In the genomic region with DNA sequence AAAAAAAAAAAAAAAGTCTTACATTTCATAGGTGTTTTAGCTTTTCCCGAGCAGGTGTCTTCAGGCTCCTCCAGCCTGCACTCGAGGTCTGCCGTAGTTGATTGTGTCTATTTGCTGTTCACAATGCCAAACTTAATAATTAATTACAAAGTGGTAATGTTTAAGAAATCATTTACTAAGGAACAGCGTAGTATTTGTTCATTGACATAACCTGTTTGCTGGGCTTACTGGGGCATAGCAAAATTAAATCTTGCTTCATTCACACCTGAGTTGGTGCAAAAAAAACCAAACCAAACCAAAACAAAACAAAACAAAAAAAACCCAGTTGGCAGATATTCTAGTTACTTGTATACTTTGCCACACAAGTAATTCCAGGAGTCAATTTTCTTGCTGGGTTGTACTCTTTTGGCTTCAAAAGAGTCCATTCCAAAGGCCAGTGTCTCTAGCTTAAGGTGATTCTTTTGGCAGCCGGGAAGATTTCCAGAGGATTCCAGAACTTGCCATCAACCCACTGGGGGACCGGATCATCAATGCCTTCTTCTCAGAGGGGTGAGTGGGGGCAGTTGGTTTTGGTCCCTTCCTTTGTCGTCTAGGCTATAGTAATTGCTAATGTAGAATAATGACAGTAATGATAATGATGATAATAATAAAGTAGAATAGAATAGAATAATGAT, we compare ENCODE assay signal across 25 mouse cellular contexts. TPM values are rescaled to one million over a fixed set of nuclear protein-coding genes. Genes with fewer than 3 reads are reported as not detected.
DNase-seq lines count a peak whose midpoint lies in the region; ATAC-seq and TF ChIP-seq lines count a peak whose summit lies in the region.
"Had no signal": no experiment of that assay in that cellular context is flagged by ENCODE, and none has a peak within 500 bp of the region (broad histone marks: within the 10 kb centered on the region; RNA-seq: fewer than 3 reads in every experiment).

No protein-coding gene starts in this region.

- H3K9ac ChIP-seq in liver, adult 2 months (ENCODE audit: low read depth, low read length): no peak overlapping the region
- H3K9ac ChIP-seq in liver, embryonic 11.5 days (ENCODE audit: low read depth, low read length): no peak overlapping the region
- H3K9ac ChIP-seq in stomach, postnatal 0 days (ENCODE audit: low read length): no peak overlapping the region
- no peak overlapping the region for H3K9ac ChIP-seq in heart, adult 2 months (ENCODE audit: low read depth, low read length)
- H3K9ac ChIP-seq: embryonic facial prominence, embryonic 13.5 days; liver, embryonic 14.5 days had no signal

- WGBS in liver, adult 2 months: 26% methylated on average over 7 of the region's 7 CpGs
- WGBS in liver, embryonic 11.5 days: 87% methylated on average over 7 of the region's 7 CpGs
- 72% methylated on average over 7 of the region's 7 CpGs for WGBS in stomach, postnatal 0 days
- 92% methylated on average over 7 of the region's 7 CpGs for WGBS in heart, adult 2 months

- TF ChIP-seq POLR2A in liver, adult 2 months (IDR thresholded peaks at IDR 0.05; ENCODE audit: extremely low read depth, insufficient read depth, low read length): no peak
- TF ChIP-seq POLR2A in heart, adult 2 months (IDR thresholded peaks at IDR 0.05; ENCODE audit: insufficient read depth, low read depth, low read length): no peak

- TF ChIP-seq EP300 in stomach, postnatal 0 days (optimal IDR thresholded peaks at IDR 0.05): no peak
- no peak for TF ChIP-seq EP300 in heart, adult 2 months (IDR thresholded peaks at IDR 0.05; ENCODE audit: insufficient read depth, low read depth, low read length)

- H3K4me3 ChIP-seq in liver, adult 2 months (ENCODE audit: insufficient read depth, low read depth, low read length): no peak overlapping the region
- no peak overlapping the region for H3K4me3 ChIP-seq in liver, embryonic 11.5 days (ENCODE audit: low read depth, low read length)
- no peak overlapping the region for H3K4me3 ChIP-seq in stomach, postnatal 0 days (ENCODE audit: low read depth, low read length)
- H3K4me3 ChIP-seq in heart, adult 2 months: no peak overlapping the region
- H3K4me3 ChIP-seq: embryonic facial prominence, embryonic 13.5 days; limb, embryonic 10.5 days; megakaryocyte, embryonic 14.5 days had no signal

- H3K4me1 ChIP-seq in liver, adult 2 months (ENCODE audit: control insufficient read depth, insufficient read depth, low read length): peaks cover 34% of the 10 kb centered on the region
- H3K4me1 ChIP-seq in liver, embryonic 11.5 days (replicated peaks; ENCODE audit: control insufficient read depth, insufficient read depth, low read length): no peaks in the 10 kb centered on the region
- no peaks in the 10 kb centered on the region for H3K4me1 ChIP-seq in stomach, postnatal 0 days (replicated peaks; ENCODE audit: control insufficient read depth, insufficient read depth)
- no peaks in the 10 kb centered on the region for H3K4me1 ChIP-seq in heart, adult 2 months (ENCODE audit: control insufficient read depth, insufficient read depth, low read length)
- H3K4me1 ChIP-seq: embryonic facial prominence, embryonic 13.5 days; limb, embryonic 10.5 days had no signal

- no peak for ATAC-seq in liver, embryonic 11.5 days (replicated peaks; ENCODE audit: low FRiP score)
- ATAC-seq in stomach, postnatal 0 days (ENCODE audit: low FRiP score, low TSS enrichment): peak; percentile 60; the same call in 1 of the 2 replicates
- ATAC-seq: forebrain, embryonic 16.5 days; inflammation-experienced regulatory T-cells, adult 6 months had no signal

- intact Hi-C loops in heart, adult 2 months (cut with DNase I): no loop called here

- no peak for TF ChIP-seq CTCF in liver, adult 2 months (IDR thresholded peaks at IDR 0.05; ENCODE audit: low read depth, low read length)
- TF ChIP-seq CTCF in stomach, postnatal 0 days (IDR thresholded peaks at IDR 0.05; ENCODE audit: low read depth): no peak
- no peak for TF ChIP-seq CTCF in heart, adult 2 months (IDR thresholded peaks at IDR 0.05)

- peaks cover 49% of the 10 kb centered on the region for H3K36me3 ChIP-seq in liver, adult 2 months (ENCODE audit: control insufficient read depth, insufficient read depth, low read length)
- no peaks in the 10 kb centered on the region for H3K36me3 ChIP-seq in liver, embryonic 11.5 days (ENCODE audit: control insufficient read depth, insufficient read depth, low read length)
- H3K36me3 ChIP-seq in stomach, postnatal 0 days (ENCODE audit: control insufficient read depth, insufficient read depth, low read length): no peaks in the 10 kb centered on the region
- H3K36me3 ChIP-seq in heart, adult 2 months (ENCODE audit: control insufficient read depth, insufficient read depth, low read length): no peaks in the 10 kb centered on the region

- no peak overlapping the region for H3K4me2 ChIP-seq in liver, embryonic 11.5 days
- no peak overlapping the region for H3K4me2 ChIP-seq in stomach, postnatal 0 days (replicated peaks; ENCODE audit: low read depth)
- H3K4me2 ChIP-seq: embryonic facial prominence, embryonic 13.5 days; heart, embryonic 11.5 days had no signal

- peak; percentile 97 for DNase-seq in liver, adult 2 months (ENCODE audit: extremely low read depth, low read depth, low spot score)
- no peak for DNase-seq in liver, embryonic 11.5 days (ENCODE audit: low spot score)
- DNase-seq in kidney, adult 18-20 months: peak; percentile 63
- peak; percentile 18 for DNase-seq in kidney, postnatal 10 days
- DNase-seq in stomach, postnatal 0 days (ENCODE audit: low spot score): peak; percentile 25
- no peak for DNase-seq in heart, adult 2 months
- DNase-seq in adrenal gland, postnatal 14 days: no peak
- no peak for DNase-seq in frontal cortex, adult 2 months (ENCODE audit: extremely low spot score in 1 of 2, low spot score in 1 of 2)
- DNase-seq: adrenal gland, postnatal 36 days; cerebellum, adult 11-12 months; cerebellum, postnatal 14 days; gastrocnemius, postnatal 36 days; heart, postnatal 10 days; lung, postnatal 14 days; midbrain, embryonic 14.5 days; right cerebral cortex, postnatal 14 days; thymus, postnatal 14 days had no signal

- H3K27ac ChIP-seq in liver, adult 2 months (replicated peaks; ENCODE audit: insufficient read depth, low read depth, low read length): peak overlapping the region; percentile 65; the same call in 1 of the 2 replicates
- H3K27ac ChIP-seq in liver, embryonic 11.5 days (ENCODE audit: low read depth, low read length): no peak overlapping the region
- H3K27ac ChIP-seq in stomach, postnatal 0 days (replicated peaks): no peak overlapping the region
- no peak overlapping the region for H3K27ac ChIP-seq in heart, adult 2 months
- H3K27ac ChIP-seq: embryonic facial prominence, embryonic 13.5 days; limb, embryonic 10.5 days; liver, embryonic 14.5 days had no signal

- H3K9me3 ChIP-seq in liver, embryonic 11.5 days (ENCODE audit: control insufficient read depth, low read length): no peaks in the 10 kb centered on the region
- no peaks in the 10 kb centered on the region for H3K9me3 ChIP-seq in stomach, postnatal 0 days (ENCODE audit: control insufficient read depth, low read length)
- H3K9me3 ChIP-seq: embryonic facial prominence, embryonic 13.5 days; G1E; limb, embryonic 10.5 days; megakaryocyte, embryonic 14.5 days had no signal

- peaks cover 9% of the 10 kb centered on the region; the same call in 1 of the 2 replicates for H3K79me2 ChIP-seq in liver, adult 2 months (ENCODE audit: control insufficient read depth, insufficient read depth, low read length)
- H3K79me2 ChIP-seq in heart, adult 2 months (replicated peaks; ENCODE audit: control insufficient read depth, insufficient read depth, low read length): no peaks in the 10 kb centered on the region

- H3K27me3 ChIP-seq in liver, adult 2 months (ENCODE audit: control insufficient read depth, insufficient read depth, low read length): no peaks in the 10 kb centered on the region
- no peaks in the 10 kb centered on the region for H3K27me3 ChIP-seq in liver, embryonic 11.5 days (replicated peaks; ENCODE audit: control insufficient read depth, insufficient read depth, low read length)
- H3K27me3 ChIP-seq in stomach, postnatal 0 days (ENCODE audit: control insufficient read depth, insufficient read depth, low read length): no peaks in the 10 kb centered on the region
- no peaks in the 10 kb centered on the region for H3K27me3 ChIP-seq in heart, adult 2 months (ENCODE audit: control insufficient read depth, insufficient read depth, low read length)
- H3K27me3 ChIP-seq: embryonic facial prominence, embryonic 13.5 days; megakaryocyte, embryonic 14.5 days had no signal

RNA-seq across cellular contexts. Expression of a gene that starts 18.8 kb away (rescaled TPM):
- total RNA-seq in liver, adult 2 months (2014; rRNA removed): 165 and 178 TPM in 2 replicates
- polyA plus RNA-seq in liver, adult 2 months (2012; rRNA removed): 176 and 216 TPM in 2 replicates
- polyA plus RNA-seq in liver, embryonic 11.5 days (2014; fragmentation: Nextera tagmentation; extraction: Ambion mirVana): 40.1 and 42.2 TPM in 2 replicates
- polyA plus RNA-seq in stomach, postnatal 0 days (2015; fragmentation: Nextera tagmentation; extraction: Ambion mirVana): 127 and 134 TPM in 2 replicates
- 10 to 100 TPM; 76.6 to 97.3 TPM for total RNA-seq in heart, adult 2 months (2021)
- polyA plus RNA-seq in heart, adult 2 months (2012; rRNA removed): 71.0 and 145 TPM in 2 replicates
- total RNA-seq in adrenal gland, postnatal 14 days (2021): 237 and 265 TPM in 2 replicates
- 113 and 117 TPM in 2 replicates for polyA plus RNA-seq in frontal cortex, adult 2 months (2012; rRNA removed)

RNA-seq across cellular contexts. Expression of a gene that starts 18.9 kb away (rescaled TPM):
- 0.83 and 0.87 TPM in 2 replicates for total RNA-seq in liver, adult 2 months (2014; rRNA removed)
- polyA plus RNA-seq in liver, adult 2 months (2012; rRNA removed): 0.66 and 0.87 TPM in 2 replicates
- polyA plus RNA-seq in liver, embryonic 11.5 days (2014; fragmentation: Nextera tagmentation; extraction: Ambion mirVana): 0.25 and 0.29 TPM in 2 replicates
- polyA plus RNA-seq in stomach, postnatal 0 days (2015; fragmentation: Nextera tagmentation; extraction: Ambion mirVana): 0.16 and 0.35 TPM in 2 replicates
- total RNA-seq in heart, adult 2 months (2021): under 1 TPM; 0.18 to 0.23 TPM
- 0.21 and 0.26 TPM in 2 replicates for polyA plus RNA-seq in heart, adult 2 months (2012; rRNA removed)
- total RNA-seq in adrenal gland, postnatal 14 days (2021): 0.98 and 1.4 TPM in 2 replicates
- 0.82 and 1.2 TPM in 2 replicates for polyA plus RNA-seq in frontal cortex, adult 2 months (2012; rRNA removed)

RNA-seq across cellular contexts. Expression of a gene that starts 51.8 kb away (rescaled TPM):
- total RNA-seq in liver, adult 2 months (2014; rRNA removed): 0.46 and 1.4 TPM in 2 replicates
- polyA plus RNA-seq in liver, adult 2 months (2012; rRNA removed): 0.06 and 0.07 TPM in 2 replicates
- 76.5 and 88.3 TPM in 2 replicates for polyA plus RNA-seq in liver, embryonic 11.5 days (2014; fragmentation: Nextera tagmentation; extraction: Ambion mirVana)
- polyA plus RNA-seq in stomach, postnatal 0 days (2015; fragmentation: Nextera tagmentation; extraction: Ambion mirVana): 17.6 and 23.7 TPM in 2 replicates
- 1 to 10 TPM in 1 of 2 experiments, under 1 TPM in 1; 0.84 to 2.0 TPM for total RNA-seq in heart, adult 2 months (2021)
- polyA plus RNA-seq in heart, adult 2 months (2012; rRNA removed): 0.26 and 0.31 TPM in 2 replicates
- total RNA-seq in adrenal gland, postnatal 14 days (2021): 12.0 and 14.2 TPM in 2 replicates
- polyA plus RNA-seq in frontal cortex, adult 2 months (2012; rRNA removed): 0.76 and 0.86 TPM in 2 replicates

RNA-seq across cellular contexts. Expression of a gene that starts 52.0 kb away (rescaled TPM):
- total RNA-seq in liver, adult 2 months (2014; rRNA removed): 0.92 and 0.94 TPM in 2 replicates
- polyA plus RNA-seq in liver, adult 2 months (2012; rRNA removed): 0.37 and 0.69 TPM in 2 replicates
- polyA plus RNA-seq in liver, embryonic 11.5 days (2014; fragmentation: Nextera tagmentation; extraction: Ambion mirVana): 42.0 and 47.7 TPM in 2 replicates
- 8.5 and 9.3 TPM in 2 replicates for polyA plus RNA-seq in stomach, postnatal 0 days (2015; fragmentation: Nextera tagmentation; extraction: Ambion mirVana)
- total RNA-seq in heart, adult 2 months (2021): under 1 TPM; 0.16 to 0.37 TPM
- 0.20 and 0.26 TPM in 2 replicates for polyA plus RNA-seq in heart, adult 2 months (2012; rRNA removed)
- 4.0 and 6.4 TPM in 2 replicates for total RNA-seq in adrenal gland, postnatal 14 days (2021)
- 1.4 and 1.7 TPM in 2 replicates for polyA plus RNA-seq in frontal cortex, adult 2 months (2012; rRNA removed)

Comparison
In these comparisons a context has a peak if more than half of its experiments do, and no peak if none do; other contexts are left out.
1. DNase-seq: peak in liver, adult 2 months (single experiment), kidney, adult 18-20 months (single experiment), kidney, postnatal 10 days (single experiment) and stomach, postnatal 0 days (single experiment); none in liver, embryonic 11.5 days (single experiment), heart, adult 2 months (0 of 2), adrenal gland, postnatal 14 days (single experiment) and frontal cortex, adult 2 months (0 of 2).
2. RNA of a gene that starts 51.8 kb away (polyA plus RNA-seq): 76.5 to 88.3 TPM in liver, embryonic 11.5 days and 17.6 to 23.7 TPM in stomach, postnatal 0 days; 0.76 to 0.86 TPM in frontal cortex, adult 2 months, 0.26 to 0.31 TPM in heart, adult 2 months and 0.06 to 0.07 TPM in liver, adult 2 months; every median in the first group is over 10 times any median in the second.